Mouse (Mus musculus) heart, embryonic 15.5 days (tissue): ENCODE data around the gene Gpx3. TPM values are rescaled to one million over a fixed set of nuclear protein-coding genes. Genes with fewer than 3 reads are reported as not detected.

ENCODE experiments used
- ATAC-seq: fragments of 200-750 bp; cut with Nextera tagmentation; replicated peaks from 2 replicates; pipeline ENCODE4 v1.8.0; 2017; ENCODE audit warnings: low read depth, moderate TSS enrichment; ENCODE audit not compliant: insufficient number of reproducible peaks, insufficient read depth, low FRiP score
- H3K27ac ChIP-seq: fragments of 300-500 bp; sonication (generic); 2 replicates; pipeline ENCODE4 v1.5.1; 2015; ENCODE audit warnings: mild to moderate bottlenecking, inconsistent platforms
- H3K27me3 ChIP-seq: fragments of 300-500 bp; sonication (generic); 2 replicates; pipeline ENCODE4 v1.6.1; 2015; ENCODE audit warnings: inconsistent platforms
- H3K36me3 ChIP-seq: fragments of 300-500 bp; sonication (generic); 2 replicates; pipeline ENCODE4 v1.6.1; 2015; ENCODE audit warnings: mild to moderate bottlenecking, inconsistent platforms
- H3K4me1 ChIP-seq: fragments of 300-500 bp; sonication (generic); replicated peaks from 2 replicates; pipeline ENCODE4 v1.6.1; 2015; ENCODE audit warnings: inconsistent platforms
- H3K4me2 ChIP-seq: fragments of 300-500 bp; sonication (generic); 2 replicates; pipeline ENCODE4 v1.6.1; 2015; ENCODE audit warnings: inconsistent platforms, mild to moderate bottlenecking, moderate library complexity
- H3K4me3 ChIP-seq: fragments of 300-500 bp; sonication (generic); 2 replicates; pipeline ENCODE4 v1.5.1; 2015; ENCODE audit warnings: mild to moderate bottlenecking, inconsistent platforms
- H3K9ac ChIP-seq: fragments of 300-500 bp; sonication (generic); 2 replicates; pipeline ENCODE4 v1.6.1; 2015; ENCODE audit warnings: mild to moderate bottlenecking, inconsistent platforms
- H3K9me3 ChIP-seq: fragments of 300-500 bp; sonication (generic); replicated peaks from 2 replicates; pipeline ENCODE4 v1.6.1; 2016; ENCODE audit warnings: inconsistent platforms
- WGBS: fragments of 180-500 bp; shearing (Covaris S2); methylation state at CpG from one replicate; pipeline ENCODE4 v1.1.7; 2015; ENCODE audit warnings: mixed read lengths; 5-methylcytosine and 5-hydroxymethylcytosine counted together
- polyA plus RNA-seq: library from polyadenylated mRNA; unstranded; fragments of >200 nt; fragmentation: Nextera tagmentation; extraction: Ambion mirVana; gene quantifications from 2 replicates; pipeline ENCODE4 v1.2.1, GENCODE M21; 2015

The Gpx3 gene
- polyA plus RNA-seq, 1 experiment from 2014 or later, result 751 TPM

DNA sequence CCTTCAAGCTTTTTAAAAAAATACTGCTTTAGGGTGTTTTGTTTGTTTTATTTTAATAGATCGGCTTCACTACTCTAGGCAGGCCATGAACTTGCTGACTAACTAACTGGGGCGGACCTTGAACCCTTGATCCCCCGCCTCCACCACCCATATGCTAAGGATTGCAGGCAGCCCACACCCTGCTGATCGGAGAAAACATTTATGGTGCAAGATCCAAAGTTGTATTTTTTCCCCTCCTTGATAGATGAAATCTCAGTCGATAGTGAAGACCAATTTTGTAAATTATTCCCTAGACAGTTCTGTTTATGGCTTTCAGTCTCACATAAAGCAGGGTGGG lies 35.2 kb upstream of the Gpx3 start:
- 0 out of 2 replicates have a peak, but pooled peaks have one; percentile 32 for ATAC-seq
- WGBS, result 2% methylated on average over 5 of the region's 5 CpGs
- Histone ChIP-seq H3K9me3 (no peaks in the 10 kb centered on the region), H3K4me1 (peaks cover 24% of the 10 kb centered on the region), H3K27me3 (no peaks in the 10 kb centered on the region), H3K4me2 (peak overlapping the region; percentile 65), H3K27ac (peak overlapping the region; percentile 91), H3K9ac (peak overlapping the region; percentile 89), H3K36me3 (peaks cover 26% of the 10 kb centered on the region), H3K4me3 (peak overlapping the region; percentile 74)

DNA sequence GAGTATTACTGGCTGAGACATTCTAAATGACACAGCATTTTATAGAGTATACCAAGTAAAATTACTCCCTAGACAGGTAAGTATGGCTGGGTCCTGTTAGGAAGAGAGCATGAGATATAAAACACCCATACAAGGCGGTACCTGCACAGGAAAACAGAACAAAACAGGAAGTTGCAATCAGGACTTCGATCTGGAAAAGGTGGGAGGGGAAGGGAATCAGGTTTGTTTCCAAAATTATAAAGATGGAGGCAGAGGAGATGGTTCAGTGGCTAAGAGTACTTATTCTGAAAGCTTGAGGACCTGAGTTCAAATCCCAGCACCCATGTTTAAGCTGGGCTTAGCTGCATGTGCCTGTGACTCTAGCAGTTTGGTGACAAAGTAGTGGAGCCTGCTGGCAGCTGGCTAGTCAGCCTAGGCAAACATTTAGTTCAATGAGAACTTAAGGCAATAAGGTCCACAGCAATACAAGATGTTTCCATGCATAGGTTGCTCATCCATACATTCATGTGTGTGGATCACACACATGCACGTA lies 34.3 kb upstream of the Gpx3 start:
- no peak overlapping the region for H3K27ac ChIP-seq
- 83% methylated on average over 3 of the region's 3 CpGs for WGBS

DNA sequence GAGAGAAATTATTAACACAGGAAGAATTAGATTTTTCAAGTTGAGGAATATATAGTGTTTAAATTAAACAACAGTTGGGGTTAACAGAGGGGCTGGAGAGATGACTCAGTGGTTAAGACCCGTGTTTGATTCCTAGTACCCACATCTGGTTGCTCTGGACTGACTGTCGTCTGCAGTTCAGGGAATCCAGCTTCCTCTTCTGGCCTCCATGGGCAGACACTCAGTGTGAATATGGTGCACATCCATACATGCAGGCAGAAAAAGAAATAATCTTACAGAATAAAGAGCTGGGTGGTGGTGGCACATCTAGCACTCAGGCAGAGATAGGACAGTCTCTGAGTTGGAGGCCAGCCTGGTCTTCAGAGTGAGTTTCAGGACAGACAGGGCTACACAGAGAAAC lies 33.8 kb upstream of the Gpx3 start:
- no peak overlapping the region; the same call in 1 of the 2 replicates for H3K4me2 ChIP-seq
- H3K9me3 ChIP-seq, result no peaks in the 10 kb centered on the region
- 67% methylated on average over 2 of the region's 2 CpGs for WGBS
- H3K36me3 ChIP-seq, result peaks cover 35% of the 10 kb centered on the region
- peaks cover 24% of the 10 kb centered on the region for H3K4me1 ChIP-seq
- no peaks in the 10 kb centered on the region for H3K27me3 ChIP-seq
- H3K4me3 ChIP-seq, result no peak overlapping the region
- H3K27ac ChIP-seq, result no peak overlapping the region
- no peak overlapping the region for H3K9ac ChIP-seq
- ATAC-seq, result no peak

More for the DNA sequence above, 34.3 kb upstream of the Gpx3 start:
- H3K27me3 ChIP-seq, result no peaks in the 10 kb centered on the region
- peak overlapping the region; percentile 65 for H3K4me2 ChIP-seq
- peaks cover 24% of the 10 kb centered on the region for H3K4me1 ChIP-seq
- 0 out of 2 replicates have a peak overlapping the region, but pooled peaks have one; percentile 89 for H3K9ac ChIP-seq
- ATAC-seq, result no peak
- H3K36me3 ChIP-seq, result peaks cover 32% of the 10 kb centered on the region
- no peaks in the 10 kb centered on the region for H3K9me3 ChIP-seq
- peak overlapping the region; percentile 74 for H3K4me3 ChIP-seq

DNA sequence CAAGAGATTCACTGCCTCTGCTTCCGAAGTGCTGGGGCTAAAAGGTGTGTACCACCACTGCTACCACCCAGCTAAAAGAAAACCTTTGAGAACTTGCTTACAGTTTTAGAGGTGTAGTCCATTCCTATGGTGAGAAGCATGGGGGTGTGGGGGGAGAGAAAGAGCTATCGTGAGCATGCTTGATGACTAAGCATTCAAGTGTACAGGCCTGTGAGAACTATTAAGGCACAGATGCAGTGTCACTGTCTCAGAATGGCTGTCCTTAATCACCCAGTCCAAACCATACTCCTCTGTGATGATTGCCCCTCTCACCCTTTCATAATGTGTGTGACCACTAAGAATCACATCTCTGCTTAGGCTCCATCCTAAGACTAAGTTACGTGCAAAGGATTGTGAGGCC lies 32.9 kb upstream of the Gpx3 start:
- Histone ChIP-seq H3K27ac (no peak overlapping the region), H3K4me2 (no peak overlapping the region), H3K36me3 (peaks cover 44% of the 10 kb centered on the region), H3K27me3 (no peaks in the 10 kb centered on the region), H3K9ac (no peak overlapping the region), H3K9me3 (no peaks in the 10 kb centered on the region), H3K4me1 (peaks cover 24% of the 10 kb centered on the region), H3K4me3 (no peak overlapping the region)
- WGBS, result 72% methylated on average over 3 of the region's 3 CpGs
- ATAC-seq, result no peak

DNA sequence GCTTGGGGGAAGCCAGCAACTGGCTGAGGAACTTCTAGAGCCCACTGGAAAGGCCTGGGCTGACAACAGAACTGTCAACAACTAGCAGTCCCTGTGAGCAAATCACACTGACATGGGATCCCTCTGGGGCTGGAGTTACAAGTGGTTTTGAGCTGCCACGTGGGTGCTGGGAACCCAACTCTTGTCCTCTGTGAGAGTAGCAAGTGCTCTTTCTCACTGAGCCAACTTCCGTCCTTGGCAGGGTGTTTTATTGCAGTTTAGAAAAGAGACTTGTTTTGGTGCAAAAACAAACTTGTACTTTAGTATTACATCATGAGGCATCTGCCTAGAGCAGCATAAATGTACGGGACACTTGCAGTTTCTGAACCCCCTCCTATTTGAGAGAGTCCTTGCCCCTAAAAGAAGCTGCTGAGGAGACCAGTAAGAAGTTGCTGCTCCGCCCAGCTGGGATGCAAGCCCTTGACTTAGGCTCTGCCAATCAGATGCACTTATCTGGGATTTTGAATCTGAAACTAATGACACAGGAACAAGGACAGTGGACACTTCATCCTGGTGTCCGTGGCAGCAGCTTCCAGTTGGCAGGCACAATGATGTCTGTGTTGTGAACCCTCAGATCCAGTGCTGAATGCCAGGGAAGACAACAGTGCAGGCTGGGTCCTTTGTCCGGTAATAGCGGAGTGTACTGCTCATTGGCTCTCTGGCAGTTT lies 30.3 kb upstream of the Gpx3 start:
- Histone ChIP-seq H3K9ac (no peak overlapping the region), H3K27me3 (no peaks in the 10 kb centered on the region), H3K4me2 (no peak overlapping the region), H3K4me1 (peaks cover 20% of the 10 kb centered on the region), H3K36me3 (peaks cover 45% of the 10 kb centered on the region), H3K9me3 (no peaks in the 10 kb centered on the region), H3K4me3 (no peak overlapping the region), H3K27ac (no peak overlapping the region; the same call in 1 of the 2 replicates)
- ATAC-seq, result no peak
- WGBS, result 79% methylated on average over 7 of the region's 7 CpGs

DNA sequence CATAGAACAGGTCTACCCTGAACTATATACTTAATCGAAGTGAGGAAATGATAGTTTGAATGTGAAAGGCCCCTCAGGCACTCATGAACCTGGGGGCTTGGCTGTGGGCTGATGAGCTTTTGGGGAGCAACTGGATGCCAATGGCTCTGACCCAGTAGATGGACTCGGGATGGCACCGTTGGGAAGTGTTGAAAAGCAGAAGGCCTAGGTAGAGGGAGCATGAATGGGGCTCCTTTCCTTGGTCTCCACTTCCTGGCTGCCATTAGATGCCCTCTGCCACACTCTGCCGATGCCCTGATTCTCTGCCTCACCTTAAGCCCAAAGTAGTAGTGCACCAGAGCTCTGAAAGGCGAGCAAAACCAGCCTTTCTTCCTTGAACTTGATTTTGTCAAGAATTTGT lies 26.2 kb upstream of the Gpx3 start:
- ATAC-seq, result no peak
- Histone ChIP-seq H3K27me3 (no peaks in the 10 kb centered on the region), H3K27ac (no peak overlapping the region), H3K36me3 (peaks cover 28% of the 10 kb centered on the region), H3K9ac (no peak overlapping the region), H3K9me3 (no peaks in the 10 kb centered on the region), H3K4me1 (peaks cover 16% of the 10 kb centered on the region), H3K4me2 (no peak overlapping the region), H3K4me3 (no peak overlapping the region)
- WGBS, result 85% methylated on average over 5 of the region's 5 CpGs

DNA sequence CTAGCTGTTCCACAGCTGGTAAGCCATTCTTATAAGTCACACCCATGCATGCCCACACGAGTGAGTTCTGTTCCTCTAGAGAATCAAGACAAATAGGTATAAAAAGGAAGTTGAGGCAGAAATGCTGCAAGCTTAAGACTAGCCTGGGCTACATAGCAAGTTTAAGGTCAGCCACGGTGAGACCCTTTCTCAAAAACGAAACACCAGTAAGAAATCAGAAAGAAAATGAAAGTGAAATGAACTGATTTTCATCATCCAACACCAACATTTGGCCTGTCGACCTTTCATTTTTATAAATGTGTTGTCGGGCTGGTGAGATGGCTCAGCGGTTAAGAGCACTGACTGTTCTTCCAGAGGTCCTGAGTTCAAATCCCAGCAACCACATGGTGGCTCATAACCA lies 23.4 kb upstream of the Gpx3 start:
- no peaks in the 10 kb centered on the region for H3K9me3 ChIP-seq
- 72% methylated on average over 6 of the region's 6 CpGs for WGBS
- H3K27ac ChIP-seq, result no peak overlapping the region
- no peak for ATAC-seq
- H3K27me3 ChIP-seq, result no peaks in the 10 kb centered on the region
- no peak overlapping the region for H3K9ac ChIP-seq
- no peak overlapping the region for H3K4me2 ChIP-seq
- H3K4me3 ChIP-seq, result no peak overlapping the region
- peaks cover 34% of the 10 kb centered on the region for H3K4me1 ChIP-seq
- peaks cover 6% of the 10 kb centered on the region for H3K36me3 ChIP-seq

DNA sequence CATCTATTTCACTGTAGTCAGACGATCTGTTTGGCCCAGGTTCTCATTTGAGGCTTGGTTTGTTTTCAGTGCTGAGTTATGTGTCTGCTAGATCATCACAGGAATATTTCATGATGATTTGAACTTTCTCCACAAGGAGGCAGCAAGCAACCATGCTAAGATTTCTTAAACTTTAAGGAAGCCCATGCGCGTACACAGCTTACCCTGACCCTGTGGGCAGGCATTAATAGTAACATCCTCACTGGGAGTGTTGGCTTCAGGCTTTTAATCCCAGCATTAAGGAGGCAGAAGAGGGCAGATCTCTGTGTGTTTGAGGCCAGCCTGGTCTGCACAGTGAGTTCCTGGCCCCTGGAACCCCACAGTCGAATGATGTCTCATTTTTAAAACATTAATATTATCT lies 22.8 kb upstream of the Gpx3 start:
- H3K9ac ChIP-seq, result no peak overlapping the region
- ATAC-seq, result no peak; the same call in 1 of the 2 replicates
- H3K36me3 ChIP-seq, result peaks cover under 1% of the 10 kb centered on the region; the same call in 1 of the 2 replicates
- H3K4me2 ChIP-seq, result no peak overlapping the region
- WGBS, result 7% methylated on average over 4 of the region's 4 CpGs
- peaks cover 35% of the 10 kb centered on the region for H3K4me1 ChIP-seq
- peak overlapping the region; percentile 83 for H3K27ac ChIP-seq
- no peaks in the 10 kb centered on the region for H3K9me3 ChIP-seq
- no peak overlapping the region for H3K4me3 ChIP-seq
- no peaks in the 10 kb centered on the region for H3K27me3 ChIP-seq

DNA sequence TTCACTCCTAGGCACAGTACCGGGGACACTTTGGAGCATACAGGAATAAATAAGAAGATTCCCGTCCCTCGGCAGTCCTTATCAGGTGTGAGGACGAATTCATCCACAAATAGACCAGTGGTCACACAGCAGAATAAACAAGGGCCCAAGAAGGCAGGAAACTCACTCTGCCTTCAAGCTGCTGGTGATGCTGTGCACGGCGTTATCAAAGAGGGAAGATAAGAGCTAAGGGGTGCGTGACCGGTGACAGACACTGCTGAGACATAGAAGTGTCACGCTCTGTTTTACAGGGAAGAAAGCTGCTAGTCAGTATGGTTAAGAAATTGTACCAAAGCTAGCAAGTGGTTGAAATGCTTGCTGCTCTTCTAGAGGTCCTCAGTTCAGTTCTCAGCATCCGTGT lies 22.3 kb upstream of the Gpx3 start:
- peaks cover 40% of the 10 kb centered on the region for H3K4me1 ChIP-seq
- H3K36me3 ChIP-seq, result no peaks in the 10 kb centered on the region
- 17% methylated on average over 10 of the region's 10 CpGs for WGBS
- no peak overlapping the region for H3K9ac ChIP-seq
- no peak overlapping the region for H3K4me2 ChIP-seq
- H3K4me3 ChIP-seq, result no peak overlapping the region
- no peaks in the 10 kb centered on the region for H3K9me3 ChIP-seq
- H3K27me3 ChIP-seq, result no peaks in the 10 kb centered on the region
- peak overlapping the region; percentile 83 for H3K27ac ChIP-seq
- ATAC-seq, result no peak; the same call in 1 of the 2 replicates

DNA sequence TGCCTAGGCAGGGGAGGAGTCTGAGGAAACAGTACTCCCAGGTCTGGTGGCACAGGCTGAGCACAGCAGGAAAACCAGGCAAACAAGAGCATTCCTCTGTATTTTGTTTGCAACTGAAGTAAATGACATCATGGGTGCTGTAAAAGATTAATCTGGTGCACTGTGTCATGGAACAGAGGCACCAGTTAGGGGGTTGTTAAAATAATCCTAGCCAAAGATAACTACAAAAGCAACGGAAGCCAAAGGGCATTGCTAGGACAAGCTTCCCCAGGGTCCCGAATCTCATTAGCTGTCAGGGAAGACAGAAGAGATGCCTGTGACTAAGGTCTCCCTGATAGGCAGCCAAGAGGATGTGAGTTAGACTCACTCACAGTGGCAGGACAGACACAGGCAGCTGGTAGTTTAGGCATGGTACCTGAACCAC lies 21.2 kb upstream of the Gpx3 start:
- Histone ChIP-seq H3K27me3 (no peaks in the 10 kb centered on the region), H3K4me1 (peaks cover 46% of the 10 kb centered on the region), H3K4me3 (no peak overlapping the region), H3K4me2 (no peak overlapping the region), H3K9ac (no peak overlapping the region), H3K27ac (peak overlapping the region; percentile 83), H3K36me3 (no peaks in the 10 kb centered on the region), H3K9me3 (no peaks in the 10 kb centered on the region)
- 13% methylated on average over 2 of the region's 2 CpGs for WGBS
- ATAC-seq, result peak; percentile 58

DNA sequence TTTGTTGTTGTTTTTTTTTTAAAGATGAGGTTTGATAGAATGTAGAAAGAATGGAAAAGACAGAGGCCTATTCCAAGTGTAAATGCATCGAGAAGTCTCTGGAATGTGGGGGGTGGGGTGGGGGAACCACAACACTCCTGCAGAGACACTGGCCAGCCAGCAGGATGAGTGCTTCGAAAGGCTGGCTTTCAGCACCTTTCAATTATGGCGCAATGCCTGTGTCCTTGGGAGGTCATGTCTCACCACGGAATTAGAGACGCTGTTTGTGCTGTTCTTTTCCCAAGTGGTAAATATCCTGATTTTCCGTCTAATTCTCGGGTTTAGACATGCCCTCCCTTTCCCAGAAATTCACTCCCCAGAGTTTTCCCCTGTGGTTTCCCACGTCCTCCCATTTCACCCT lies 19.6 kb upstream of the Gpx3 start:
- Histone ChIP-seq H3K36me3 (no peaks in the 10 kb centered on the region), H3K27ac (peak overlapping the region; percentile 83), H3K9me3 (no peaks in the 10 kb centered on the region), H3K27me3 (no peaks in the 10 kb centered on the region), H3K9ac (no peak overlapping the region), H3K4me1 (peaks cover 46% of the 10 kb centered on the region), H3K4me3 (no peak overlapping the region), H3K4me2 (no peak overlapping the region; the same call in 1 of the 2 replicates)
- 20% methylated on average over 8 of the region's 8 CpGs for WGBS
- peak; percentile 58; the same call in 1 of the 2 replicates for ATAC-seq
